Mouse (Mus musculus): Measurements from ENCODE around the gene Gm36028. TPM values are rescaled to one million over a fixed set of nuclear protein-coding genes. Genes with fewer than 3 reads are reported as not detected.

The Gm36028 gene
- total RNA-seq, 2 experiments from 2014 or later, result not detected

DNA sequence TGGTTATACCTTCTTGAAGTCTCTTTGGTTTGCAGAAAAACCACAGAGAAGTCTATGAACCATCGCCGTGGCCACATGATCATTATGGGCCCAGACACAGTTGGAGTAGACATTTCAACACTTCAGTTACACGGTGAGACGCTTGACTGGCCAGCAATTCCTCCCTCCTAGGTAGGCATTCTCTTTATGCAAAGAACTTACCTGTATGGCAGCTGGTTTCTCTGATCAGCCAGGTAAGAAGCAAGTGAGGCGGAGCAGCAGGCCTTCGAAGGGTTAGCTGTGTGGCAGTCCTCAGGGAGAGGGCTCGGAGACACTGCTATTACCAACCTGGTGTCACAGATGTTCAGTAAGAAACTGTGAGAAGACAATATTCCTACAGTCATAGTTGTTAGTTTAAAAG is 733 bp downstream of the Gm36028 start:
- DNase-seq (ENCODE audit: low spot score in 2 of 2), result no peak

GRCm38 (mm10) chr16:37857495-37857894 is 3.5 kb downstream of the Gm36028 start:
- DNase-seq (ENCODE audit: low spot score in 2 of 2), result no peak

GRCm38 (mm10) chr16:37856327-37856726 is 4.6 kb downstream of the Gm36028 start:
- DNase-seq (ENCODE audit: low spot score in 2 of 2), result no peak

DNA sequence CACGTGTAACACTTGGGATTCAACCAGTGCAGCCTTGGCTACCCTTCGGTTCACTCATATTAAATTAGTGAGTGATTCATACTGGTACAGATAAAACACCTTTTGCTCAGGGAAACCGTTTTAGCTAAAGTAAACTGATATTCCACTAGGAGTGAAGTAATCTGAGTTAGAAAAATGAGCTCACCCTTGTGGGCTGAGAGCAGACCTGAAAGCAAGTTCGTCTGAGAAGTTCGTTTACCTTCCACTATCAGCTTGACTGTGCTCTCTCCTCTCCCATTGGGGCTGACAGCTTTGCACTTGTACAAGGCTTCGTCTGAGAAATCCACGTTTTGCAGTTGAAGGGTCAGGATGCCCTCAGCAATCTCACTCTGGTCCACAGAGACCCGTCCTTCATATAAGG is 5.4 kb downstream of the Gm36028 start:
- no peak for DNase-seq (ENCODE audit: low spot score in 2 of 2)

DNA sequence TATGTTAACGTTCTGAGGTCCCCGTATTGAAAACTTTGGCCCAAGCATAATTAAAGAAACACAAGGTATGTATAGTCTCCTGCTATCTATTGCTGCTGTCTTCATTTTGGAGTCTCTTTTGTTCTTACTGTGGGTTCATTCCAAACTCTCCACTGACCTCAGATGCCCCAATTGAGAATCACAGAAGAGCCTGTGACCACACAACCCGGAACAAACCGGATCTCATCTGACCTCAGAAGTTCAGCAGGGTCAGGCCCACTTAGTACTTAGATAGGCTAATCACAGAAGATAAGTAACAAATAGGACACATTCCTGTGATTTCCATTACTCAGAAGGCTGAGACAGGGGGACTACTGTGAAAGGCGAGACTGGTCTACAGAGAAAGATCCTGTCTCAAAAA is 6.4 kb downstream of the Gm36028 start:
- no peak for DNase-seq (ENCODE audit: low spot score in 2 of 2)

DNA sequence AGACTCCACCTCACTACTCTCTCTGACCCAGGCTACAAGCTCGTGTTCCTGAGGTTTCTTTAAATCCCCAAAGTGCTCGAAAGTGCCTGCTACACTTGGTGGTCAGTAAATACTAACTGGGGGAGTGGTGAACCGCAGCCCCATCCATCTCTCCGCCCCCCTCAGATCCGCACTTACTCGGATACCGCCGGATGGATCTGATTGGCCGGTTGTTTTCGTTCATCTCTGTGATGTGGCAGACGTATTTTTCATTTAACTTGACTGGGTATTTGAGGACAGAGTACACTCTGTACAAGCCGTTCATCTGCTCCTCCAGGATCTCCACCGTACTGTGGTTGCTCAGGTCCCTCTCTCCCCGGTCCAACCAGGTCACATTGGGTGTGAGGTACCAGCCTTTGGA is 6.9 kb downstream of the Gm36028 start:
- no peak for DNase-seq (ENCODE audit: low spot score in 2 of 2)

GRCm38 (mm10) chr16:37853279-37853678 is 7.7 kb downstream of the Gm36028 start:
- no peak for DNase-seq (ENCODE audit: low spot score in 2 of 2)

GRCm38 (mm10) chr16:37851366-37851765 is 9.6 kb downstream of the Gm36028 start:
- no peak for DNase-seq (ENCODE audit: low spot score in 2 of 2)

DNA sequence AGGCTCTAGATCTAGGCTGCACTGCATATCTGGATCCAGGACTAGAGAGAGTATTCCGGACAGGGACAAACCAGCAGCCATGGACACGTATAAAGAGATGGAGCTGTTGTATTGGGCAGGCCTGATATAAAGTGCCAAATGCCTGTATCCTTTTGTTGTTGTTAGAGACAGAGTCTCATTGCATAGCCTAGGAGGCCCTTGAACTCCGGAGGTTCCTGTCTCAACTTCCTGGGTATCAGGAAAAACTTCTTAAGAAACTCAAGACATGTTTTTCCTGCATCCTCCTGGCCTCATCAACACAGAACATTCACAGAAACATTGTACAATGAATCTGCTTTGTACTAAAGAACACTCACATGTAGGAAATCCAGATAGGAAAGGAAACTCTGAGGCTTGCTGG is 13.9 kb downstream of the Gm36028 start:
- DNase-seq (ENCODE audit: low spot score in 2 of 2), result no peak

- DNase-seq (ENCODE audit: low spot score in 2 of 2), result no peak
Observed at GRCm38 (mm10) chr16:37845202-37845925, 15.6 kb downstream of the Gm36028 start.

DNA sequence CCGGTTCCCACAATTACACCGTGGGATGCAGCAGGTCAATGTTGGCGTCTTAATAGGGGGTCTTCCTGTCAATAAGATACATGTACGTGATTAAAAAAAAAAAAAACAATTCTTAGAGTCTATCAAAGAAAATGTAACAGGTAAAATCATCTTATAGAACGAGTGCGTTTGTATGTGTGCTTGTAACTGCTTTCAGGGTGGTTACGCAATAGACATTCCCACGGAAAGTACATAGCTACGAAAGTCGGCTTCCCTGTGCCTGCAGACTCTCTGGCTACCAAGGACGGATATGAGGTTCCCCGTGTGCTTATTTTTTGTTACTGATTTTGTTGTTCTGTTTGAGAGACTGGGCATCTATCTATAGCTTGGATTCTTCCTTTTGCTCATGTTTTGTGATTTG is 17.2 kb downstream of the Gm36028 start:
- no peak for DNase-seq (ENCODE audit: low spot score in 2 of 2)

GRCm38 (mm10) chr16:37842439-37842838 is 18.5 kb downstream of the Gm36028 start:
- DNase-seq (ENCODE audit: low spot score in 2 of 2), result no peak

DNA sequence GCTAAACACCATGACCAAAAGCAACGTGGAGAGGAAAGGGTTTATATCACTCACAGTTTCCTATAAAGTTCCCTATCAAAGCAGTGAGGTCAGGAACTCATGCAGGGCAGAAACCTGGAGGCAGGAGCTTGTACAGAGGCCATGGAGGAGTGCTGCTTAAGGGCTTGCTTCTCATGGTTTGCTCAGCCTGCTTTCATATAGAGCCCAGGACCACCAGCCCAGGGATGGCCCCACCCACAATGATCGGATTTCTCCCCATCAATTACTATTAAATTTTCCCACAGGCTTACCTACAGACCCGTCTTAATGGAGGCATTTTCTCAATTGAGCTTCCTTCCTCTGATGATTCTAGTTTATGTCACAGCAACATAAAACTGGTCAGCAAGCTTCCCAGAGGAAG is 23.4 kb downstream of the Gm36028 start:
- DNase-seq (ENCODE audit: low spot score in 2 of 2), result no peak

GRCm38 (mm10) chr16:37831041-37831440 is 29.9 kb downstream of the Gm36028 start:
- DNase-seq (ENCODE audit: low spot score in 2 of 2), result no peak

- DNase-seq (ENCODE audit: low spot score in 2 of 2), result no peak
Observed at GRCm38 (mm10) chr16:37826286-37826685, 34.7 kb downstream of the Gm36028 start.

GRCm38 (mm10) chr16:37824778-37825505 is 36.0 kb downstream of the Gm36028 start:
- no peak for DNase-seq (ENCODE audit: low spot score in 2 of 2)

GRCm38 (mm10) chr16:37823949-37824348 is 37.0 kb downstream of the Gm36028 start:
- no peak for DNase-seq (ENCODE audit: low spot score in 2 of 2)

DNA sequence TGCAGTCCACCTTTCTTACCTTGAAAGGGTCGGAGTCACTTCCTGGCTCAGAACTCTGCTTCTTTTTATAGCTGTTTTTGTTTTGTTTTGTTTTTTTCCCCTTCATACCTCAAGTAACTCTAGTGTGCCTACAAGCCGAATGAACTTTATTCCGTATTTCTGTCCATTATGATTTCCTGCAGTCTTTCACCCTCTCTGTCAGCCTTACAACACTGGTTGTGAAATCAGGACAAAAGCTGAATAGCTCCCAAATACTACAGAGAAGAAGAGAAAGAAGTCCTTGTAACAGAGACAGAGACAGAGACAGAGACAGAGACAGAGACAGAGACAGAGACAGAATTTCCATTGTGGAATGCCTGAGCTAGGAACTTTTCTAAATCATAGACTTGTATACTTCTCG is 43.0 kb downstream of the Gm36028 start:
- DNase-seq (ENCODE audit: low spot score in 2 of 2), result no peak

GRCm38 (mm10) chr16:37814383-37814971 is 46.5 kb downstream of the Gm36028 start:
- peak; percentile 65 to 73 for DNase-seq (ENCODE audit: low spot score in 2 of 2)

DNA sequence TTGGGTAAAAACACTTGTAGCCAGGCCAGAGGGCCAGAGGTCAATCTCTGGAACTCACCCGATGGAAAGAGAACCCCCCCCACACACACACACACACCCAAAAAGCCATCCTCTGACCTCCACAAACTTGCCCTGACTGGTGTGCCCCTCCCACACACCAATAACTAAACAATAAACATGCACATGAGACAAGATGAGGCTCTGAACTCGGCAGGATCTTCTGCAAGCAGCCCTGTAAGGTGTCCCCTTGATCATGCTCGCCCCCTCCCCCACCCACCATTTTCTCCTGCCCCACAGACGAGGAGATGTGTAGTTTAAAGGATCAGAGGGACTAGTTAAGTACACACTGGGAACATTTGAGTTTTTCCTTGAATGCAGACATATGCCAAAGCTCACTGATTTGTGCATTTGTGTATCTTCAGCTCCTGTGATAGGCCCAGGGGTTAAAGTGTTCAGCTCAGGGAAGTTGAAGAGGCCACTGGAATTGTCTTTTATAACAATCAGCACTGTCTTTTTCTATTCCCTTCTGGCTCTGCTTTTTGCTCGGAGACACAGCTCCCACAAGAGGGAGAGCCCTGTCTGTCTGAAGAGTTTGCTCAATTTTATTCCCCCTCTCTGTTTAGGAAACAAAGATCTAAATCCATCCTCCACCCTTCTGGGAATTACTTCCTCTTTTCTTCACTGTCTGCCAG is 47.1 kb downstream of the Gm36028 start:
- no peak for DNase-seq (ENCODE audit: low spot score in 2 of 2)

DNA sequence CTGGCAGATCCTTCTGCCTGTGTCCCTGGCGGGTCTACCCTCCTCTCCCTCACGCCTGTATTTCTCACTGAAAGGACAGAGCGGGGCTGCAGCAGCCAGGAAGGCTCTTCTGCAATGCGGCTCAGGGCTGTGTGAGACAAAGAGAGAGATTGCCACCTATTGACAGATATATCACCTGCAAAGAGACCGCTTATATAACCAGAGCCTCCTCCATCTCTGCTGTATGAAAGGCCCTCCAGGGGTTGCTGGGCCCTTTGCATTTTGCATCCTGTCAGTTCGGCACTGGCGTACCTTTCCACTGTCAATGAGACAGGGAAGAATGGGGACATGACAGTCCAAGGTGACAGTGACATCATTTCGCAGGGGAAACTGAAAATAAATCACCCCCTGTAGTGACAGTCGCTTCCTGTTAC is 48.5 kb downstream of the Gm36028 start:
- DNase-seq (ENCODE audit: low spot score in 2 of 2), result peak; percentile 33 to 57

DNA sequence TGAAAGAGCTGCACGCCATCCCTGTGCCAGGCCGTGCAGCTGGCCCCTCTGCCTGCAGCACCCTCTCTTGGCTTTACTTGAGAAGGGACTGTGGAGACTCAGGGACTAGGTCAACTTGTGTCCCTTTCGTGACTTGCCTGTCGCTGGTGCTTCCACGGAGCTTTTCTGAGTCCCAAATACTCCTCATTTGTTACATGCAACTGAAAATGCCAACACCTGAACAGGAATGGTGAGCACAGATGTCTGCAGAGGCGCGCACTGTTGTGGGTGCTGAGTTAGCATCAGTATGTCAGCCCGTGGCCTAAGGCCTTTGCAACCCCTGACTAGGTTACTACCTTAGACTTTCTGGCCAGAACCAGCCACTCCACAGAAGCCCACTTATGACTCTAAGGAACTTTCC is 49.1 kb downstream of the Gm36028 start:
- DNase-seq (ENCODE audit: low spot score in 2 of 2), result peak in 1 of 2 experiments; percentile 24

Measured in layer of hippocampus, postnatal 10 days (tissue).